Mouse (Mus musculus) small intestine, adult 2 months (tissue): ENCODE measurements around the gene Zscan10. TPM values are rescaled to one million over a fixed set of nuclear protein-coding genes. Genes with fewer than 3 reads are reported as not detected.

Source experiments
- H3K27ac ChIP-seq: fragments of 200-500 bp; 2 replicates; pipeline ENCODE4 v1.5.1; 2012; ENCODE audit warnings: low read depth, low read length, control low read depth, inconsistent platforms; ENCODE audit not compliant: insufficient read depth
- H3K27me3 ChIP-seq: fragments of 200-500 bp; 2 replicates; pipeline ENCODE4 v1.6.1; 2012; ENCODE audit warnings: mild to moderate bottlenecking, moderate library complexity, low read length, inconsistent platforms; ENCODE audit not compliant: control insufficient read depth, insufficient read depth
- H3K36me3 ChIP-seq: fragments of 200-500 bp; 2 replicates; pipeline ENCODE4 v1.6.1; 2012; ENCODE audit warnings: mild to moderate bottlenecking, low read length, control low read depth, inconsistent platforms; ENCODE audit not compliant: control insufficient read depth, insufficient read depth
- H3K4me1 ChIP-seq: fragments of 200-500 bp; 2 replicates; pipeline ENCODE4 v1.6.1; 2012; ENCODE audit warnings: low read length, inconsistent platforms, mixed read lengths; ENCODE audit not compliant: control insufficient read depth, insufficient read depth, insufficient read length
- H3K4me3 ChIP-seq: fragments of 200-500 bp; 2 replicates; pipeline ENCODE4 v1.5.1; 2012; ENCODE audit warnings: low read depth, mild to moderate bottlenecking, control low read depth, inconsistent platforms, low read length, moderate library complexity
- CTCF ChIP-seq: fragments of 200-500 bp; IDR thresholded peaks from 2 replicates; pipeline ENCODE4 v1.5.1; 2012; ENCODE audit warnings: low read depth, mild to moderate bottlenecking, control low read depth, inconsistent platforms, low read length, moderate library complexity, mixed read lengths; ENCODE audit not compliant: insufficient replicate concordance, insufficient read length; ENCODE audit errors: extremely low read depth
- POLR2A ChIP-seq: fragments of 200-500 bp; IDR thresholded peaks from 2 replicates; pipeline ENCODE4 v1.6.1; 2012; ENCODE audit warnings: low read depth, mild to moderate bottlenecking, control low read depth, inconsistent platforms, low read length, moderate library complexity
- WGBS: fragments of 180-500 bp; shearing (Covaris S2); methylation state at CpG from one replicate; pipeline ENCODE4 v1.1.7; 2018; 5-methylcytosine and 5-hydroxymethylcytosine counted together
- polyA plus RNA-seq: library from polyadenylated mRNA; depleted of rRNA; stranded (reverse); fragments of >200 nt; gene quantifications from 2 replicates; pipeline ENCODE4 v1.2.3, GENCODE M21; 2012; rRNA removed

Zscan10 gene
- polyA plus RNA-seq: not detected in 2 replicates

DNA sequence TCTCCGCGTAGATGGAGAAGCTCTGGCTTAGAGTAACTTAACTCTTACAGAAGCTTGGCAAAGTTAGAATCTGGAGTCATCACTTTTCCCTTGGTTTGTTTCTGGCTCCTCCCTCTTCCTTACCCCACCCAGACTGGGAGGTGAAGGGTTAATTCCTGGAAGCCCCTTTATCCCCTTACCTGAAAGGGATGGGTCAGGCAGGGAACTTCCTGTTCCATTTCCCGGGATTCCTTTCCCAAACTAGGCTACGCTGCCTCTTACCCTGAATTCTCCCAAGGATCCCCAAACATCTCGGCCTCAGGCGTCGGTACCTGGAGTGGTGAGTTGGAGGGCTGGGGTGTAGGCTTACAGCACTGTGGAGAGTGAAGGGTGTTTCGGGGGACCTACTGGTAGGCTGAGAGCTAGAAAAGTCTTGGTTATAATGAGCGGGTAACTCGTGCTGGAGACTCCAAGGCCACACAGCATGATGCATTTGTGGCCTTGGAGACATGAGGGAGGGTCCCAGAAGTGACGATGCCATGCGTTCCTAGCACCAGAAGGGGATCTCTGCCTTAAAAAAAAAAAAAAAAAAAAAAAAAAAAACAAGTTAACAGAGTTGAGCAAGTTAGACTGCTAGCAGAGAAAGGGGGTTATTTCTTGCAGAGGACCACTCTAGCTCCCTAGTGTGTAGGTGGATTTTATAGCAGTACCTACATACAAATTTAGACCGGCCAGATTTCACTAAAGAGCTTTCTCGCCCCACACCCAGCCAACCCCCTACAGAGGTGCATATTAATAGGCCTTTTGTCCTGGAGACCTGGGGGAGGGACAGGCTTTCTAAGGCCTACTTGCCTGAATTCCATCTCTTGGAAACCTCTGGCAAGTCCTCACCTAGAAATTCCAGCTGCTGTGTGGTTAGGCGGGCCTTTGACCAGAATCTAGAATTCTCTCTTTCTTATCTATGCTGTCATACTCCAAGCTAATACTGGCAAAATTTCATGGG lies at the start of gene Zscan10:
Gene Zscan10, plus strand, starts transcription at position 216 of the 982 bp plus-strand sequence.
- no peaks in the 10 kb centered on the region for H3K36me3 ChIP-seq
- no peak within 1 kb of the TSS for H3K27ac ChIP-seq
- 85% methylated on average over 15 of the region's 15 CpGs for WGBS
- no peak within 1 kb of the TSS for H3K4me3 ChIP-seq
- H3K27me3 ChIP-seq: no peaks in the 10 kb centered on the region
- TF ChIP-seq CTCF (no peak), POLR2A (no peak)
- peaks cover 2% of the 10 kb centered on the region; the same call in 1 of the 2 replicates for H3K4me1 ChIP-seq

DNA sequence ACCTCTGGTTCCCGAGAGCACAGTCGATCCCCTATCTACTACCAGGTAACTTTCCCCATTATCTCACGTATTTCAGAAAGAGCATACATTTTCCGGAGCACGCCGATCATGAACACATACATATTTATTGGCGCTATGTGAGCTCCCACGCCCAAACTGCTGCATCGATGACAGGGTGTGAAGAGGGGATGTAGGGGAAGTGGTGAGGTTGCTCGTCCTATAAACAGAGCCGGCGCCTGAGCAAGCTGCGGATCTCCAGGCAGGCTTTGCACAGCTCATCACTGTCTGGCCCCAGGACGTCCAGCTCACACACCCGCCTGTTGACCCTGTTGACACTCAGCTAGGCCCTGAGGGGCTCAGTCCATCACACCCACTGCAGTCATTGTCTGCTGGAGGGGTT lies 49.8 kb upstream of the Zscan10 start:
- under 1% methylated on average over 15 of the region's 15 CpGs for WGBS
- TF ChIP-seq POLR2A (no peak), CTCF (no peak)
- H3K27ac ChIP-seq: peak overlapping the region; percentile 32
- H3K36me3 ChIP-seq: no peaks in the 10 kb centered on the region
- H3K27me3 ChIP-seq: no peaks in the 10 kb centered on the region
- H3K4me3 ChIP-seq: peak overlapping the region; percentile 69
- H3K4me1 ChIP-seq: peaks cover 10% of the 10 kb centered on the region

DNA sequence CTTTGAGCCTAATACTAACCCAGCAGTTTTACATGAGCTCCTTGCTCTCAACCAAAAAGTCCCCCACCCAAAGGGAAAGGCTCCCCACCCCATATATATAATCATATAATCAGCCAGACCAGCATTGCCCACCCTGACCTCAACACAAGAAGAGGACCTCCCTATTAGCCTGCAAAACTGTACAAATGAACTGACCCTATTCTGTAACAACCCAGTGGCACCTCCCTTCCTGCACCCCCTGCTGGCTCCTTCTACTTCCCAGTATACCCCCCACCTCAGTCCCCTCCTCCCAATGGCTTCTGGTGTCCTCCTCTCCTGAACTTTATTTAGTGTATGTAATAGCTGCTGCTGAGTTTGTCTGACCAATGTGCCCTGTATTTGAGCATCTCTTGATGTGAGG lies 49.2 kb upstream of the Zscan10 start:
- Histone ChIP-seq H3K27ac (no peak overlapping the region), H3K4me1 (peaks cover 10% of the 10 kb centered on the region), H3K36me3 (no peaks in the 10 kb centered on the region), H3K27me3 (no peaks in the 10 kb centered on the region), H3K4me3 (no peak overlapping the region)
- TF ChIP-seq CTCF (no peak), POLR2A (no peak)

DNA sequence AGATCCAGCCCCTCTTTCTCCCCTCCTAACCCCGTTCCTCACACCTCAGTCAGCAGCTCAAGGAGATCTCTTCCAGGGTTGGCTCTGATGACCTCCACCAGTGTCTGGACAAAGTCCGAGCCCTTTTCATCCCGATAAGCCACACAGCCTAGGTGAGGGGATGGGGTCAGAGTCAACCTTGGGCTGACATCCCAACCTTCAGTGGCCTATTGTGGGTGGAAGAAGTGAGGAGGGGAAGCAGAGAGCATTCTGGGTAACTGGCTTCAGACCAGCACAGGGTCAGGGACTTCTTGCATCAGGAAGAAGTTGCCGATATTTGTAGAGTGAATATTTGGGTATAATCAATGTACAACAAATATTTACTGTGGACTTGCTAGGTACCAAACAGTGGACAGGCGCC lies 48.7 kb upstream of the Zscan10 start:
- H3K36me3 ChIP-seq: peaks cover 2% of the 10 kb centered on the region; the same call in 1 of the 2 replicates
- no peak overlapping the region for H3K27ac ChIP-seq
- H3K4me1 ChIP-seq: peaks cover 10% of the 10 kb centered on the region
- no peak overlapping the region for H3K4me3 ChIP-seq
- TF ChIP-seq POLR2A (no peak), CTCF (no peak)
- no peaks in the 10 kb centered on the region for H3K27me3 ChIP-seq
- 51% methylated on average over 5 of the region's 5 CpGs for WGBS

DNA sequence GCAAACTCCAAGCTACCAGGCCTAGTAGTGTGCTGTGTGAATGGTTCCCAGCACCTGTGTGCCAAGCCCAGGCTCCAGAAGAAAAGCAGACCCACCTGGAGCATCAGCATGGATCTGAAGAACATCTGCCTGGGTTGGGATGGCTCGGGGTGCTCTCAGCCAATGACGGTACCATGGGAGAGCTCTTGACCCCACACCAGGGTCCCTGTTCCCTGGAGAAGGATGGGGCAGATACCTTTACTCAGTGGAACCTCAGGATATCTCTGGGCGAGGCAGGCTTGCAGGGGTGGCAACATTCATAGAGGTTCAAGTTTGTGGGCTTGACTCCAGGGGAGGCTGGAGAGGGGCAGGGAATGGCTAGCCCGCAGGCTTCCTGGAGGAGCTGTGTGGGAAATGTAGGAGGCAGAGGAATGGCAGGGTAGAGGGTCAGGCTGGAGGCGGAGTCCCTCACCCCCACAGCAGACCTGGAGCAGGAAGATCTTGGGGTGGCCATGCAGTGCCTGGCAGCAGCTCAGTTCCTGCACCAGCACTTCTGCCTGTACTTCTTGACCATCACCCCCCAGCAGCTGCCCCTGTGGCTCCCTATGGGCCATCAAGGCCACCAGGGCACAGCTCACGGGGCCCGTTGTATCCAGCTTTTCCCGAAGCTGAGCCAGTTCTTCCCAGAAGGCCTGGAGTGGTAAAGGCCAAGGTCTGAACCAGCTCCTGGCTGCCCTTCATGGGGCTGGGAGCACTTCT lies 47.6 kb upstream of the Zscan10 start:
- Histone ChIP-seq H3K4me1 (peaks cover 10% of the 10 kb centered on the region), H3K27me3 (no peaks in the 10 kb centered on the region), H3K4me3 (no peak overlapping the region), H3K27ac (no peak overlapping the region), H3K36me3 (peaks cover 12% of the 10 kb centered on the region)
- 92% methylated on average over 8 of the region's 8 CpGs for WGBS
- TF ChIP-seq CTCF (no peak), POLR2A (no peak)

DNA sequence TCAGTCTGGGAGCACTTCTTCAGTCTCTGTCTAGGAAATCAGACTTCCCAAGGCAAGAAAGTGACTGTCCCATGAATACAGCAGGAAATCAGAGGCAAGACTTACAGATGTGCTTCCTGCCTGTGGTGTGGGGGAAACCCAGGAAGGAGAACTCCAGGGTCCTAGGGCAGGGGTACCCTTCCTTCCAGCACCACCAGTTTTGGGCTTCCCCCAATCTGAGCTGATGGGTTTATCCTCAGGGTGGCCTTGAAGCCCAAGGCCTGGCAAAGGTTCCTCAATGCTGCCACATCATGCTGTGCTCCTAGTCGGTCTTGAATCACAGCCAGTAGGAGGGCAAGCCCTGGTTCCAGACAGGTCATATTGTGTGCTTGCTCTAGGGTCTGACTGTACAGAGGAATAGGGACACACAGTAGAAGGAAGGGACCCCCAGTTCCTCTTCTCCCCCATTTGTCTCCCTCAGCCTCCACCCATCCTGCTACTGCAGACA lies 47.0 kb upstream of the Zscan10 start:
- Histone ChIP-seq H3K4me3 (no peak overlapping the region), H3K36me3 (peaks cover 17% of the 10 kb centered on the region), H3K27ac (no peak overlapping the region), H3K27me3 (no peaks in the 10 kb centered on the region), H3K4me1 (peaks cover 10% of the 10 kb centered on the region)
- no peak for TF ChIP-seq POLR2A
- no peak for TF ChIP-seq CTCF
- WGBS: 75% methylated on average over 1 of the region's 1 CpGs

DNA sequence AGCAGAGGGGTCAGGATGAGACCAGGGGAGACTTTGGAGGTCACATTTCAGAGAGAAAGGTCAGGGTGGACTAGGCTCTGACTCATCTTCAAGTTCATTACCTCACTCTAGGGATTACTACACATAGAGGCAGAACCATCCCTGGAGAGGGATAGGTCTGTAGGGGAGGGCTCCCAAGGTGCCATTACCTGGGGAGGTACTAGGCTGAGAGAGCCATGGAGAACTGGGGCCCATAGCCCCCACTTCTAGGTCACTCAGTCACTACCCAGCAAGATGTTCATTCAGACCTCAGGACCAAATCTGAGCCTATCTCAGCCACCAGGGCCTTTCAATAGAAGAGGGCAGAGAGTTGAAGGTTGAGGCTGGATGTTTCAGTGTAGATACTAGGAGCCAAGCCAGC lies 46.3 kb upstream of the Zscan10 start:
- Histone ChIP-seq H3K4me1 (peaks cover 10% of the 10 kb centered on the region), H3K36me3 (peaks cover 23% of the 10 kb centered on the region), H3K4me3 (no peak overlapping the region), H3K27ac (no peak overlapping the region), H3K27me3 (no peaks in the 10 kb centered on the region)
- TF ChIP-seq CTCF (no peak), POLR2A (no peak)
